Mouse (Mus musculus) cerebellum, postnatal 4 days (tissue): ENCODE measurements around the gene Hmga1b.
"Not testable (repeated sequence)": the region's sequence is repeated elsewhere in the genome, so short reads cannot be mapped to it uniquely, and the experiment has no call there.

Source experiments
- DNase-seq, 2 experiments: peaks; one replicate each; pipeline ENCODE4 v3.0.0; 2022; ENCODE audit warnings: low spot score in 2 of 2, mixed read lengths in 1 of 2

Hmga1b gene

GRCm38 (mm10) chr11:120731858-120732680 is 30.5 kb upstream of the Hmga1b start, which contains the start of gene Cbr2:
Gene Cbr2 (minus strand): TSS chr11:120732114.
- DNase-seq: no peak

GRCm38 (mm10) chr11:120733521-120733920 is 29.1 kb upstream of the Hmga1b start:
- no peak for DNase-seq

DNA sequence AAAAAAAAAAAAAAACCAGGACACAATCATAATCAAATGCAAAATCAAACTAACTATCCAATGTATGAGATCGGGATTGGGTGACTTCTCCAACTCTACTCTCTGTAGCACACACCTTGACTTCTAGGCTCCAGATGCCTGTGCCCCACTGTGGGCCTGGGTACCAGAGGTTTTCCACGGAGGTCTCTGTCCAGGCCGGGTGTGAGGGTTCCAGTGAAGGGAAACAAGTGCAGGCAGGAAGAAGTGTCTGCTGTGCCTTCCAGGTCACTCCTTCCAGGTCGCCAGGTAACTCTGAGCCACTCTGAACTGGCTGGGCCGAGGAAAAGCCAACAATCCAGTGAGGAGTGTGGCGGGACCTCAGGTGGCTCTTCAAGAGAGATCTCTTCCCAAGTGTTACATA is 26.2 kb upstream of the Hmga1b start:
- DNase-seq: no peak

DNA sequence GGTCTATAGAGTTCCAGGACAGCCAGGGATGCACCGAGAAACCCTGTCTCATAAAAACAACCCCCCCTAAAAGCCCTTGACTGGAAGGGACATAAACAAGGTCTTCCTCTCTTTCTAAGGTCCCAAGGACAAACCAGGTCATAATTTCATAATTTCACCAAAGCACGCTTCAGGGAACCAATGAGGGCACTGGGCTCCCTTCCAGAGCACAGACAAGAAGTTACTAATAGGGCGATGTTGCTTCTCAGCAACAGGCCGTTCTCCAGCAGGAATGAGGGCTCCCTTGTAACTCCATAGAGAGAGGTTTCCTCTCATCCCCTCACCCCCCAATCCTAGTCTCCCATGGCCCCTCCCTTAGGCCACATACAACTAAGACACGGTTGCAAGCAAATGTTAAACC is 21.6 kb upstream of the Hmga1b start:
- no peak for DNase-seq

- no peak for DNase-seq
These were observed 18.4 kb upstream of the Hmga1b start for GRCm38 (mm10) chr11:120744121-120744701.

DNA sequence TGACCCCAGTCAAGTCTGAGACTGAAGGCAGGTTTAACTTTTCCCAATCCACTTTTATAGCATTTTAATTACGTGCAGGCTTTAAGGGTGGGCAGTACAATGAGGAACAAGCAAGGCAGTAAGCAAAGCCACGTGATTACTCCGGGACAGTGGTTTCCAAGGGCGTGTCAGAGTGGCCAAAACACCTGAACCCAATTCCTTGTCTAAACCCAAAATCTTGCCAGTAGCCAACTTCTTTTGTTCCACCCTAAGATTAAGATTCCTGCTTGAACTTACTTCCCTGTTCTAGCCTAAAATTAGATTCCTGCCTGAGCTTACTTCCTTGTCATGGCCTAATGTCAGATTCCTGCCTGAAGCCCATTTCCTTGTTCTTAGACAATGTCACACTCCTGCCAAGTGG is 14.6 kb upstream of the Hmga1b start:
- DNase-seq: no peak

GRCm38 (mm10) chr11:120749430-120749829 is 13.2 kb upstream of the Hmga1b start:
- no peak for DNase-seq

DNA sequence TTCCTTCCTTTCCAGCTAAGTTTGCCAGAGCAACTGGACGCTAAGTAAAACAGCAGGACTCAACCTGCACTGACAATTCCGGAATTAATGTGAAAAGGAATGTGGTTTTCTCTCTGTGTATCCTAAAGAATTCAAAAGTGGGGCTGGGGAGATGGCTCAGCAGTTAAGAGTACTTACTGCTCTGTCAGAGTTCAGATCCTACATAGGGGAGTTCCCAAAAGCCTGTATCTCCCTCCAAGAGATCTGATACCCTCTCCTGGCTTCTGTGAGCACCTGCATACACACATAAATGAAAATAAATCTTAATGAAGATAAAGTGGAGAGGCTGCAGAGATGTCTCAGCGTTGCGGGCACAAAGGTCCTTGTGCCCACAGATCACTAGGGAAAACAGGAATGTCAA is 11.0 kb upstream of the Hmga1b start:
- DNase-seq: no peak

GRCm38 (mm10) chr11:120760236-120760635 is 2.4 kb upstream of the Hmga1b start:
- no peak for DNase-seq

DNA sequence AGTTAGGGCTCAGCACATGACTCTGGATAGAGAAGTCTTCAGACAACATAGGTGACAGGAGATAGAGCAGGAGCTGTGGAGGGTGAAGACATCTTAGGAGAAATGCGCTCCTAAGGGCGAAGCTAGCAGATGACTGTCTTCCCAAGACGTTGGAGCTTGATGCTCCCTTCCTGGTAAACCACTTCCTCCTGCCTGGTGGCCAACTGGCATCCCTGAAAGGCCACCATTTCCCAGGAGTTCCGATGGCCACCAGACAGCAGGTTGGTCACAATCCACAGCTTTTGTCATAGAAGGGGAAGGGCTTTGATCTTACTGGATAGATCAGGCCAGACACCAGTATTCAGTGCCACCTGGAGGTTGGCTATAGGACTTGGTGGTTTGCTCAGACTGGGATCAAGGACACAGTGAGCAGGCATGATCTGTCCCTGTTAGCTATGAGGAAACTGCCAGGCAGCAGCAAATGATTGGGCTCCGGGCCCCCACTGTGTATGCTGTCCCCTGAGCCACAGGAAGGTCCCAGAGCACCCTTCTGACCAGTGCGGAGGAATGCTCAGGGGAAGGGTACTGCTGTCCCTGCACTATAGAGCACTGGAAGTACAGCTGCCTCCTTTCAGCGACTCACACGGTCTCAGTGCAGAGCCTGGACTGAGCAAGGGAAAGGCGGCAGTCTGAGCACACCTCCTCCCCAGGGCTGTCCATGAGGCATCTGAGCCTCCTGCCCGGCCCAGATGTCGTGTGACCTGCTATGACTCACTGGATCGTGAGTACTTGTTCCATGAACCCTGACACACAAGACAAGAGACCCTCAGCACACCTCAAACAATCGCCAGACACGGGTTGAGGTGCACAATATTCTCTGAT is 553 bp upstream of the Hmga1b start:
- no peak for DNase-seq

GRCm38 (mm10) chr11:120763121-120763999 is 766 bp downstream of the Hmga1b start:
- DNase-seq: not testable (repeated sequence)

GRCm38 (mm10) chr11:120767023-120767422 is 4.4 kb downstream of the Hmga1b start:
- DNase-seq: not testable (repeated sequence)

DNA sequence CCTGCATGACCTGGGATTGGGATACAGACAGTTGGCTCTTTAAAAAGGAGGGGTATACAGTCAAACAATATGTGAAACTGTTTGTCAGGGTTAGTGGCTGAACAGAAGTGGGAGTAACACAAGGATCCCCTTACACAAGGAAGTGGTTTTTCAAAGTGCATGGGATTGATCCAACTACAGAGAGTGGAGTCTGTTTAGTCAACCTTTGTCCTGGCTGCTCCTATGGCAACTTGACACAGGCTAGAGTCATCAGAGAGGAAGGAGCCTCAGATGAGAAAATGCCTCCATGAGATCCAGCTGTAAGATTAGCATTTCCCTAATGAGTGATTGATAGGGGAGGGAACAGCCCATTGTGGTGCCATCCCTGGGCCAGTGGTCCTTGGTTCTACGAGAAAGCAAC is 5.6 kb downstream of the Hmga1b start:
- DNase-seq: no peak

GRCm38 (mm10) chr11:120772749-120773148 is 10.2 kb downstream of the Hmga1b start:
- no peak for DNase-seq

GRCm38 (mm10) chr11:120773463-120774190 is 11.0 kb downstream of the Hmga1b start:
- no peak for DNase-seq

DNA sequence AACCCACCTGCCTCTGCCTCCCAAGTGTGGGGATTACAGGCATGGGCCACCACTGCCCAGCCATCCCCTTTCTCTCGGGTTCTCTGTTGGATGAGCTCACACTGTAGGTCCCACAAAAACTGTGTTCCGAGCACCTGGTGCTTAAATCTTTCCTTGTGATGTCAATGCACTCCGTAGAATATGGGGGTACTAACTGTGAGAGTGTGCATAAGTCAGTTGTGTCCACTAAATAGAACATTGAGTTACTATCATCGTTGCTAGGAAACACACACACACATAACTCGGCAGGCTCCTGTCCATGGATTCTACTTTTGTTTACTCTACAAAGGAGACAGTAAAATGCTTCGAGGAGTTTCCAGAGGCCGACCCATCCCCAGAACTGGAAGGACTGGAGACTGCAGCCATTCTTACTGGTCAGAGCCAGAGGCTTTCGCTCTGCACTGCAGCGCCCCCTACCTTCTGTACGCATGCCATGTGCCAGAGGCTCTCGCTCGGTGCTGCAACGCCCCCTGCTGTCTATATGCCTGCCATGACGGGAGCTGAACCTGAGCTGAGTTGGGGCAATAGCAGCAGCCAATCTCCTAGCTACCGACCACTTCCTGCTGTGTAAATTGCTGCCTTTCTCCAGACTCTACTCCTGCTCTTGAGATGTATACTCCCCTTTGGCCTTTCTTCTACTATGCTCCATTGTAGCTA is 13.3 kb downstream of the Hmga1b start:
- peak; percentile 97 to 99 for DNase-seq

- no peak for DNase-seq
These were observed 14.5 kb downstream of the Hmga1b start for GRCm38 (mm10) chr11:120777123-120777522.

DNA sequence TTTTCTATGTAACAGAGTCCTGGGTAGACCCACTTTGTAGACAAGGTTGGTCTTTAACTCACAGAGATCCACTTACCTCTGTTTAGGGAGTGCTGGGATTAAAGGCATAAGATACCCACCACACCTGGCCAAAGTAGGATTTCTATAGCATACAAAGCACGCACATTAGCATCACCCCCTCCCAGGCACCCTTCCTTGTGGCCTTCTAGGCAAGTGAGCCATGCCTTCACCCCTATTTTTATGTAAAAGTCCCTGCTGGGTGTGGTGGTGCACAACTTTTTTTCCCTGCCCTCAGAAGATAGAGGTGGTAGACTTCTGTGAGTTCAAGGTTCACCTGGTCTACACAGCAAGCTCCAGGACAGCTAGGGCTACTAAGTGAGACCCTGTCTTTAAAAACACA is 17.3 kb downstream of the Hmga1b start:
- no peak for DNase-seq

DNA sequence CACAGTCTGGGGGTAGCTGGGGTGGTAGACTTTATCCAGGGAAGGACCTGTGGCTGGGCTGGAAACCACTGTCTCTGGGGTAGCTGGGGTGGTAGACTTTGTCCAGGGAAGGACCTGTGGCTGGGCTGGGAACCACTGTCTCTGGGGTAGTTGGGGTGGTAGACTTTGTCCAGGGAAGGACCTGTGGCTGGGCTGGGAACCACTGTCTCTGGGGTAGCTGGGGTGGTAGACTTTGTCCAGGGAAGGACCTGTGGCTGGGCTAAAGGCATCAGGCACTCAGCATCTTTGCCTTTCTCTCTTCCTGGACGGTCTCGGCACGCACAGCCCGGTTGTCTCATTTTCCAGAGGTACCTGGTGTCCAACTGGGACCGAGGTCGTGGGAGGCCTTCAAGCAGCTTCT is 18.8 kb downstream of the Hmga1b start:
- not testable (repeated sequence) for DNase-seq

GRCm38 (mm10) chr11:120783426-120784063 is 21.0 kb downstream of the Hmga1b start:
- DNase-seq: no peak
